26 mouse cellular contexts compared by ENCODE assay signal in the genomic region with DNA sequence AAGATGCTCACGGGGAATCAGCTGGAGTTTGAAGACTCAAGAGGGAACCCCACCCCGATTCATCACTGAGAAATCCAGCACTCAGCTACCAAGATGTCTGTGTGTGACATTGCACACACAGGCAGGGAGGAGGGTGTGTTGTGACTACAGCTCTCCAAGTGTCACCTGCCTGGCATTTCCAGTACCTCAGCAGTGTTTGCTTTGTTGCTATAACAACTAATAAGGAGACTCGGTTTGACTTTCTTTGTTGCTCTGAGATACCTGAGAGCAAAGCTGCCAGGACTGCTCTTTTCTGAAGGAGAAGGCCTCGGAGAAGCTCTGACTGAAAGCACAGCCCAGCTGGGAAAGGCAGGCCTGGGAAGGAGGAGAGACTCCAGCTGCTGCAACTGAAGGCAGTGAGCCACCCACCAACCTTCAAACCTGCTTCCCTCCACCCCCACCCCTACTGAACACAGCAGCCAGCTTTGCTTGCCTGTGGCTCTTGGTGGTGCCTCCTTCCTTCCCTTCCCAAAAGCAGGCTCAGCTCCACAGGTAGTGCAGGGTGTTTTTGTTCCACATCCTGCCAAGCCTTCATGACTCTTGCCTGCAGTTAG.
DNase-seq lines count a peak whose midpoint lies in the region; ATAC-seq and TF ChIP-seq lines count a peak whose summit lies in the region.
"Had no signal": no experiment of that assay in that cellular context is flagged by ENCODE, and none has a peak within 500 bp of the region (broad histone marks: within the 10 kb centered on the region; RNA-seq: fewer than 3 reads in every experiment).

No protein-coding gene starts in this region.

- peak; percentile 83 for ATAC-seq in frontal cortex, adult (ENCODE audit: low TSS enrichment)
- ATAC-seq in midbrain, embryonic 11.5 days (ENCODE audit: low FRiP score) = no peak
- no peak for ATAC-seq in midbrain, postnatal 0 days (ENCODE audit: low FRiP score)
- ATAC-seq: forebrain, embryonic 14.5 days; intestine, postnatal 0 days; Patski had no signal

- H3K4me1 ChIP-seq in midbrain, embryonic 11.5 days (ENCODE audit: control insufficient read depth, insufficient read depth, low read length) = no peaks in the 10 kb centered on the region
- H3K4me1 ChIP-seq in midbrain, postnatal 0 days (ENCODE audit: insufficient read depth, low read length) = no peaks in the 10 kb centered on the region
- H3K4me1 ChIP-seq: embryonic facial prominence, embryonic 15.5 days; limb, embryonic 15.5 days had no signal

- no peak overlapping the region for H3K4me2 ChIP-seq in midbrain, embryonic 11.5 days
- H3K4me2 ChIP-seq in midbrain, postnatal 0 days (ENCODE audit: low read depth, low read length, poor library complexity, severe bottlenecking) = no peak overlapping the region
- H3K4me2 ChIP-seq: embryonic facial prominence, embryonic 15.5 days; heart, embryonic 11.5 days; hindbrain, embryonic 14.5 days; limb, embryonic 15.5 days; neural tube, embryonic 13.5 days had no signal

- no peak overlapping the region for H3K27ac ChIP-seq in midbrain, embryonic 11.5 days (ENCODE audit: low read depth, low read length)
- no peak overlapping the region for H3K27ac ChIP-seq in midbrain, postnatal 0 days (ENCODE audit: low read depth, low read length)
- H3K27ac ChIP-seq: embryonic facial prominence, embryonic 10.5 days; embryonic facial prominence, embryonic 15.5 days; hindbrain, embryonic 14.5 days; limb, embryonic 10.5 days; limb, embryonic 15.5 days; liver, embryonic 14.5 days; neural tube, embryonic 13.5 days had no signal

- 69% methylated on average over 4 of the region's 4 CpGs for WGBS in midbrain, embryonic 11.5 days
- 55% methylated on average over 4 of the region's 4 CpGs for WGBS in midbrain, postnatal 0 days

- no peaks in the 10 kb centered on the region for H3K27me3 ChIP-seq in midbrain, embryonic 11.5 days (ENCODE audit: control insufficient read depth, insufficient read depth, low read length)
- no peaks in the 10 kb centered on the region for H3K27me3 ChIP-seq in midbrain, postnatal 0 days (ENCODE audit: insufficient read depth, low read length)
- H3K27me3 ChIP-seq: embryonic facial prominence, embryonic 15.5 days; neural tube, embryonic 13.5 days had no signal

- no peak overlapping the region for H3K4me3 ChIP-seq in midbrain, embryonic 11.5 days (ENCODE audit: low read depth, low read length)
- no peak overlapping the region for H3K4me3 ChIP-seq in midbrain, postnatal 0 days (ENCODE audit: low read depth, low read length)
- H3K4me3 ChIP-seq: embryonic facial prominence, embryonic 10.5 days; embryonic facial prominence, embryonic 15.5 days; limb, embryonic 10.5 days; limb, embryonic 15.5 days; neural tube, embryonic 13.5 days had no signal

- H3K9ac ChIP-seq in midbrain, embryonic 11.5 days (ENCODE audit: low read length) = no peak overlapping the region
- H3K9ac ChIP-seq in midbrain, postnatal 0 days (replicated peaks; ENCODE audit: low read length, poor library complexity, severe bottlenecking) = no peak overlapping the region
- H3K9ac ChIP-seq: embryonic facial prominence, embryonic 15.5 days; hindbrain, embryonic 14.5 days; limb, embryonic 15.5 days; liver, embryonic 14.5 days; neural tube, embryonic 13.5 days had no signal

- no peak for DNase-seq in frontal cortex, postnatal 14 days (ENCODE audit: low spot score in 2 of 2)
- DNase-seq in midbrain, embryonic 11.5 days (ENCODE audit: low spot score, missing footprints) = peak; percentile 72
- DNase-seq in midbrain, postnatal 0 days (ENCODE audit: low spot score) = no peak
- peak; percentile 19 for DNase-seq in lung, postnatal 10 days
- no peak for DNase-seq in embryo, embryonic 10.5 days (ENCODE audit: low spot score)
- DNase-seq in cerebellum, postnatal 10 days = no peak
- DNase-seq: adrenal gland, postnatal 25 days; cerebellum, adult 18-20 months; cerebellum, postnatal 14 days; gastrocnemius, postnatal 14 days; heart, postnatal 36 days; kidney, adult 9 months; kidney, postnatal 10 days; layer of hippocampus, adult 9-11 months had no signal

- H3K9me3 ChIP-seq in midbrain, embryonic 11.5 days (ENCODE audit: control insufficient read depth, low read length) = no peaks in the 10 kb centered on the region
- no peaks in the 10 kb centered on the region for H3K9me3 ChIP-seq in midbrain, postnatal 0 days (ENCODE audit: low read length)
- H3K9me3 ChIP-seq: embryonic facial prominence, embryonic 10.5 days; embryonic facial prominence, embryonic 15.5 days; limb, embryonic 10.5 days; limb, embryonic 15.5 days; neural tube, embryonic 13.5 days had no signal

- H3K36me3 ChIP-seq in midbrain, embryonic 11.5 days (ENCODE audit: control insufficient read depth, insufficient read depth, low read length) = no peaks in the 10 kb centered on the region
- H3K36me3 ChIP-seq in midbrain, postnatal 0 days (ENCODE audit: insufficient read depth, low read length) = no peaks in the 10 kb centered on the region
- H3K36me3 ChIP-seq: embryonic facial prominence, embryonic 10.5 days; embryonic facial prominence, embryonic 15.5 days; limb, embryonic 10.5 days; limb, embryonic 15.5 days; neural tube, embryonic 13.5 days had no signal

- no peak for TF ChIP-seq CTCF in midbrain, postnatal 0 days (IDR thresholded peaks at IDR 0.05)

Comparison
In these comparisons a context has a peak if more than half of its experiments do, and no peak if none do; other contexts are left out.
1. DNase-seq: peak in midbrain, embryonic 11.5 days (single experiment) and lung, postnatal 10 days (single experiment); none in frontal cortex, postnatal 14 days (0 of 2), midbrain, postnatal 0 days (single experiment), embryo, embryonic 10.5 days (single experiment) and cerebellum, postnatal 10 days (0 of 2).